Mouse (Mus musculus): ENCODE results near the gene Smarcb1. TPM values are rescaled to one million over a fixed set of nuclear protein-coding genes. Genes with fewer than 3 reads are reported as not detected.

Smarcb1 gene
- 191 and 197 TPM in 2 replicates for polyA plus RNA-seq (2015; fragmentation: Nextera tagmentation; extraction: Ambion mirVana)

DNA sequence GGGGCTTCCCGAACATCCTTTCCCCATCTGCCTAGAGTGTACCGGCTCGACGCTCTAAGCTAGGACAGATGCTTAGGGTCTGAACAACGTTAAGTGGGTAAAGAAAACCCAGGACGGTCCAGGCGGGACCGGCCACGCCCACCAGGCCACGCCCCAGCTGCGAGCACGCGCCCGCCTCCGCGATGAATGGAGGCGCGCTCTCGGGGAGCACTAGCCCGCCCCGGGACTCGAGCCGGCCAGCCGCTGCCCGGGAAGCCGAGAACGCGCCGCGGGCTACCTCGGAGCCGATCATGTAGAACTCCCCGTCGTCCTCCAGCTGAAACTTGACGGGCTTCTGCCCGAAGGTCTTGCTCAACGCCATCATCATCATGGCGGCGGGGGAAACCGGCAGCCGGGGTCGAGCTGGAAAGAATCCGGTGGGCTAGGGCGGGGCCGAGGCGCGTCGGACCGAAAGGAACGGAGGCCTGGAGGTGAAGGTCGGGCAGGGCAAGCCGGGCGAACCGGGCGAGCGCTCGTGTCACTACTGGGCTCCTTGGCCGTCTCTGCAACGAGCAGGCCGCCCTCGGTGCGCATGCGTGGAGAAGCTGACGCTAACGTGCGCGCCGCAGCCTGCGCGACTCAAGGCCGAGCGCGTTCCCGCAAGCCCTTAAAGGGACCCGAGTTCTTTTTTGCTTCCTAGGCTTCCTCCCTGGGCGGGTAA, at the start of gene Smarcb1:
TSS of gene Smarcb1 (minus strand) at position 592 of the 700 bp plus-strand sequence.
- Histone ChIP-seq H3K36me3 (ENCODE audit: control insufficient read depth, insufficient read depth, low read length) (peaks cover 10% of the 10 kb centered on the region), H3K9me3 (ENCODE audit: control insufficient read depth, low read length) (no peaks in the 10 kb centered on the region), H3K27ac (ENCODE audit: low read length) (peak within 1 kb of the TSS; percentile 96), H3K4me3 (ENCODE audit: low read length) (peak within 1 kb of the TSS; percentile 95), H3K4me1 (replicated peaks; ENCODE audit: control insufficient read depth, insufficient read depth, low read length) (peaks cover 24% of the 10 kb centered on the region), H3K4me2 (ENCODE audit: low read depth, low read length) (peak within 1 kb of the TSS; percentile 90), H3K9ac (ENCODE audit: low read length) (peak within 1 kb of the TSS; percentile 98), H3K27me3 (ENCODE audit: control insufficient read depth, insufficient read depth, low read depth, low read length) (no peaks in the 10 kb centered on the region)
- ATAC-seq (ENCODE audit: low read depth) = peak; percentile 92
- WGBS = under 1% methylated on average over 76 of the region's 76 CpGs

DNA sequence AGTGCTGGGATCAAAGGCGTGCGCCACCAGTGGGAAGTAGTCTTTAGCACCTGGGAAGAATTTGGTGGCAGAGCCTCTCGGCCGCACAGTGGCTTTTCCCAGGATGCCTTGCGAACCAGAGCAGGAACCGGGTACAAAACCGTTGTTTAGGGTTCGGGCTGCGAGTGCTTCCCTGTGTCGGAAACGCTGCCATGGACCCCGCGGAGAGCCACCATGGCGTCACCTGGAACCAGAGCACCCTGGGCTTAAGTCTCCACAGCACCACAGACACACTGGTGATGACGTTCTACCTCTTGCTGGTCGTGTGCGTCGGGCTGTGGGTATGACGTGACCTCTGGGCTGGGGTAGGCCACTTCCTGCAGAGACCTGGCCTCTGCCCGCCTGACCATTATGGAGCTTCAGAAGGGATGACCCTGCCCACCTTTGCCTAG, 33.0 kb upstream of the Smarcb1 start, which contains the start of gene Gm5134:
TSS of gene Gm5134 (plus strand) at position 134 of the 431 bp plus-strand sequence.
- peak within 1 kb of the TSS; percentile 23; the same call in 1 of the 2 replicates for H3K4me3 ChIP-seq (ENCODE audit: low read length)
- WGBS = 21% methylated on average over 20 of the region's 20 CpGs
- no peak within 1 kb of the TSS for H3K27ac ChIP-seq (ENCODE audit: low read length)
- H3K9ac ChIP-seq (ENCODE audit: low read length) = peak within 1 kb of the TSS; percentile 41; the same call in 1 of the 2 replicates
- ATAC-seq (ENCODE audit: low read depth) = no peak
- H3K36me3 ChIP-seq (ENCODE audit: control insufficient read depth, insufficient read depth, low read length) = no peaks in the 10 kb centered on the region
- peaks cover 9% of the 10 kb centered on the region; the same call in 1 of the 2 replicates for H3K4me1 ChIP-seq (replicated peaks; ENCODE audit: control insufficient read depth, insufficient read depth, low read length)
- peaks cover 9% of the 10 kb centered on the region; the same call in 1 of the 2 replicates for H3K27me3 ChIP-seq (ENCODE audit: control insufficient read depth, insufficient read depth, low read depth, low read length)
- H3K9me3 ChIP-seq (ENCODE audit: control insufficient read depth, low read length) = no peaks in the 10 kb centered on the region
- H3K4me2 ChIP-seq (ENCODE audit: low read depth, low read length) = peak within 1 kb of the TSS; percentile 42

DNA sequence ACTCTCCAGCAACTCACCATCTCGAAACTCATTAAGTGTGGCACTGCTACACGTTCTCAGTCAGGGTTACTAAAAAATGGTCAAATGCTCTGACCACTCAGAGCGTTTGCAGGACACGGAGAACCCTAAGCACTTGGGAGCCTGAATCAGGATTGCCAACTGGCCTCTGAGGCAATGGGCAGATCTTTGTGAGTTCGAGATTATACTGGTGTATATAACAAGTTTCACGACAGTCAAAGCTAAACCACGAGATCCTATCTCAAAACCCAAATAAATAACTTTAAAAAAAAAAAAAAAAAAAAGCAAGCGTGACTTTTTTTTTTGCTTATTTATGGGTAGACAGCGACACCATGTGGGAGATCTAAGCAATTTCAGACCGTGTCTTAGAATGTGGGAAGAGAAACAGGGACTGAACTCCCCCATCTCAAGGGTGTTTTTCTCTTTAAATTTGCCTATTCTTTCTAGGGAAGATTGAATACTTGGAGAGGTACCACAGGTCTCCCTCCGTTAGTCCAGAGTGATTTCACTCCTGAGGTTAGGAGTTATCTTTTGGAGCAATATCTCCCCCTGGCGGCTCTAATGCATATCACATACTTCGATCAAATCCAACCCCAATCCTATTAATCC, 30.1 kb upstream of the Smarcb1 start:
- Histone ChIP-seq H3K4me1 (replicated peaks; ENCODE audit: control insufficient read depth, insufficient read depth, low read length) (peaks cover 9% of the 10 kb centered on the region; the same call in 1 of the 2 replicates), H3K36me3 (ENCODE audit: control insufficient read depth, insufficient read depth, low read length) (no peaks in the 10 kb centered on the region), H3K9ac (ENCODE audit: low read length) (peak overlapping the region; percentile 71), H3K4me2 (ENCODE audit: low read depth, low read length) (peak overlapping the region; percentile 91), H3K4me3 (ENCODE audit: low read length) (peak overlapping the region; percentile 52), H3K27ac (ENCODE audit: low read length) (no peak overlapping the region), H3K27me3 (ENCODE audit: control insufficient read depth, insufficient read depth, low read depth, low read length) (peaks cover 9% of the 10 kb centered on the region; the same call in 1 of the 2 replicates), H3K9me3 (ENCODE audit: control insufficient read depth, low read length) (no peaks in the 10 kb centered on the region)
- 2% methylated on average over 13 of the region's 13 CpGs for WGBS
- peak; percentile 45 for ATAC-seq (ENCODE audit: low read depth)

DNA sequence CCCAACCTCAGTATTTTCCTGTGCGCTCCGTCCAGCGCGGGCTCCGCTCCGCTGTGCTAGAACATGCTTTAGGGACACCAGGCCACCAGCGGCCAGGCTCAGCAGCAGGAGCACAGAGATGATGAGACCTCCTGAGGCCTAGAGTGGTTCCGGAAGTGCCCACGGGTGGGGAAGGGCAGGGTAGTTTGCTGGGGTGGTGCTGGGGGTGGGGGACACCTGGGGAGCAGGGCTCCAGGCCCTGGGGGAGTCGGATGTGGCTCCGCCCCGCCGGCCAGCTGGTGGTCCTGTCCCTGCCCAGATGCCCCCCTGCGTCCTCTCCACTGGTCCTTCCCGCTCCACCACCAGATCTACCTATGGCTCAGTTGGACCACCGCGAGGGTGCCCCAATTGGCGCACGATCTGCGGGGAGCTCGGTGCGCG, 29.4 kb upstream of the Smarcb1 start:
- Histone ChIP-seq H3K9me3 (ENCODE audit: control insufficient read depth, low read length) (no peaks in the 10 kb centered on the region), H3K4me3 (ENCODE audit: low read length) (peak overlapping the region; percentile 52), H3K27ac (ENCODE audit: low read length) (no peak overlapping the region), H3K4me1 (replicated peaks; ENCODE audit: control insufficient read depth, insufficient read depth, low read length) (peaks cover 9% of the 10 kb centered on the region; the same call in 1 of the 2 replicates), H3K36me3 (ENCODE audit: control insufficient read depth, insufficient read depth, low read length) (no peaks in the 10 kb centered on the region), H3K27me3 (ENCODE audit: control insufficient read depth, insufficient read depth, low read depth, low read length) (peaks cover 9% of the 10 kb centered on the region; the same call in 1 of the 2 replicates), H3K9ac (ENCODE audit: low read length) (peak overlapping the region; percentile 71), H3K4me2 (ENCODE audit: low read depth, low read length) (peak overlapping the region; percentile 91)
- WGBS = 3% methylated on average over 22 of the region's 23 CpGs
- ATAC-seq (ENCODE audit: low read depth) = peak; percentile 58

DNA sequence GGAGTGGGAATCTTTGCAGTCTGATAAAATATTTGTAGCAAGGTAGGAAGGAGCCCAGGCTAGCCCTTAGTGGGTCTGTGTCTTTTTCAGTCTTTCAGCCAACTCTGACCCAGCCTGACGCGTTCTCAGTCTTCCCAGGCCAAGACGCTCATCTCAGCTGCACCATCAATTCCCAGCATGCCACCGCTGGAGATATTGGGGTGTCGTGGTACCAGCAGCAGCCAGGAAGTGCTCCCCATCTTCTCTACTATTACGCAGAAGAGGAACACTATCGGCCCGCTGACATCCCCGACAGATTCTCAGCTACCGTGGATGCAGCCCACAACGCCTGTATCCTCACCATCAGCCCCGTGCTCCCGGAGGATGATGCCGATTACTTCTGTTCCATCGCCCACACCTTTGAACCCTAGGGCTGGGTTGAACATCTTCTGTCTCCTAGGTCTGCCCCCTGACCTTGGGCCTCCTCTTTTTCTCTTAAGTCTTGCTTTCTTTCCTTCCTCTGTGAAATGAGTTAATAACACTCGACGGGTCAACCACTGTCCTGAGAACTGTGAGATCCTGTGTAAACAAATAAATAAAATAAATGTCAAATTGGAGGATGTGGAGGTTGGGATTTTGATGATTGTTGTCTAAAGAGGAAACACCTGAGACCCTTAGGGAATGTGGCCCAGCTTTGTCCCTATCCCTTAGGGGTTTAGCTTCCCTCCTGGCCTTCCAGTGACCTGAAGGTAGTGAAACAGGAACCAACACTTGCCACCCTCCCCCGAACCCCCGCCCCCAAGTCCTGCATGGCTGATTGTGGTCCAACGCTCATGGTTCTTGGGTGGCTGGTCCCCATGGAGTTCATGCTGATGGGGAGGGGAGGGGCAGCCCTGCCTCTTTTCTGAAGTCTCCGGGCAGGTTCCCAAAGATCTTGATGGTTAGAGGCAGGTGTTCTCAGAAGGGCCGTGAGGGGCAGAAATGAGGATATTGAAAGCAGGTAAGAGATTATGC, 27.9 kb upstream of the Smarcb1 start:
- ATAC-seq (ENCODE audit: low read depth) = no peak
- Histone ChIP-seq H3K4me3 (ENCODE audit: low read length) (no peak overlapping the region), H3K4me2 (ENCODE audit: low read depth, low read length) (no peak overlapping the region), H3K4me1 (replicated peaks; ENCODE audit: control insufficient read depth, insufficient read depth, low read length) (peaks cover 12% of the 10 kb centered on the region; the same call in 1 of the 2 replicates), H3K27ac (ENCODE audit: low read length) (no peak overlapping the region), H3K9me3 (ENCODE audit: control insufficient read depth, low read length) (no peaks in the 10 kb centered on the region), H3K36me3 (ENCODE audit: control insufficient read depth, insufficient read depth, low read length) (no peaks in the 10 kb centered on the region), H3K9ac (ENCODE audit: low read length) (no peak overlapping the region), H3K27me3 (ENCODE audit: control insufficient read depth, insufficient read depth, low read depth, low read length) (peaks cover 7% of the 10 kb centered on the region; the same call in 1 of the 2 replicates)
- WGBS = 74% methylated on average over 22 of the region's 22 CpGs

DNA sequence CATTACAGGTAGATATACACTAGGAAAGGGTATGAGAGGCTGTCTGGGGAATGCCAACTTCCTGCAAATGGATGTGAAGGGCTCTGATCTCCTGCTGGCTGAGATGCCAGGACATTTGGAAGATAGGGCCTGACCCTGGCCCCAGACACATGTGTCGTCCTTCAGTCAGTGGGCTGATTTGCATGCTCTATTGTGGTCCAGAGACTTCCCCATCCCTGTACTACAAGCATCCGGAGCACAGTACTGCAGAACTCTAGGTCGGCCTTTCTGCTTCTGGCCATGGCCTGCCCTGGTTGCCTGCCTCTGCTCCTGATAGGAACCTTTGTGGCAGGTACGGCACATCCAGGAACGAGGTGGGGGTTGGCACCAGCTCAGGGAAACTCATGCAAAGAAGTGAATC, 26.7 kb upstream of the Smarcb1 start:
- no peak for ATAC-seq (ENCODE audit: low read depth)
- Histone ChIP-seq H3K9ac (ENCODE audit: low read length) (no peak overlapping the region), H3K4me2 (ENCODE audit: low read depth, low read length) (no peak overlapping the region), H3K27ac (ENCODE audit: low read length) (no peak overlapping the region), H3K4me3 (ENCODE audit: low read length) (no peak overlapping the region), H3K4me1 (replicated peaks; ENCODE audit: control insufficient read depth, insufficient read depth, low read length) (peaks cover 19% of the 10 kb centered on the region; the same call in 1 of the 2 replicates), H3K9me3 (ENCODE audit: control insufficient read depth, low read length) (no peaks in the 10 kb centered on the region), H3K36me3 (ENCODE audit: control insufficient read depth, insufficient read depth, low read length) (no peaks in the 10 kb centered on the region), H3K27me3 (ENCODE audit: control insufficient read depth, insufficient read depth, low read depth, low read length) (no peaks in the 10 kb centered on the region; the same call in 1 of the 2 replicates)
- WGBS = 80% methylated on average over 5 of the region's 5 CpGs

DNA sequence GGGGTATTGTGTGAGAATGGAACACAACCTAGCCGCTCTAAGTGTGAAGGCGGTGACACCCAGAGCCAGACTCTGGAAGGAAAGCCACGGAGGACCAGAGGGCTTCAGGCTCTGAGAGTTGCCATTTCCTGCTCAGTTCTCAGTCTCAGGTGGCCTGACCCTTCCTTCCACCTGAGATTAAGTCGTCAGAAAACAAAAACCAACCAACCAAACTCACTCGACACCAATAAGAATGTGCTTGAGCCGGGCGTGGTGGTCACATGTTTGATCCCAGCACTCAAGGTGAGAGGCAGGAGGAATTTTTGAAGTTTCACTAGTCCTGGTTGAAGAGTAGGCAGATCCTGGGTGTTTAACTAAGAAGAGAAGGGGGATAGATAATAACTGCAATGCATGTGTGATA, 24.5 kb upstream of the Smarcb1 start:
- no peak overlapping the region for H3K4me3 ChIP-seq (ENCODE audit: low read length)
- H3K27me3 ChIP-seq (ENCODE audit: control insufficient read depth, insufficient read depth, low read depth, low read length) = no peaks in the 10 kb centered on the region; the same call in 1 of the 2 replicates
- 46% methylated on average over 7 of the region's 7 CpGs for WGBS
- H3K4me1 ChIP-seq (replicated peaks; ENCODE audit: control insufficient read depth, insufficient read depth, low read length) = peaks cover 18% of the 10 kb centered on the region; the same call in 1 of the 2 replicates
- H3K27ac ChIP-seq (ENCODE audit: low read length) = peak overlapping the region; percentile 36
- ATAC-seq (ENCODE audit: low read depth) = peak; percentile 27; the same call in 1 of the 2 replicates
- H3K9me3 ChIP-seq (ENCODE audit: control insufficient read depth, low read length) = no peaks in the 10 kb centered on the region
- no peaks in the 10 kb centered on the region for H3K36me3 ChIP-seq (ENCODE audit: control insufficient read depth, insufficient read depth, low read length)
- no peak overlapping the region for H3K9ac ChIP-seq (ENCODE audit: low read length)
- H3K4me2 ChIP-seq (ENCODE audit: low read depth, low read length) = no peak overlapping the region

DNA sequence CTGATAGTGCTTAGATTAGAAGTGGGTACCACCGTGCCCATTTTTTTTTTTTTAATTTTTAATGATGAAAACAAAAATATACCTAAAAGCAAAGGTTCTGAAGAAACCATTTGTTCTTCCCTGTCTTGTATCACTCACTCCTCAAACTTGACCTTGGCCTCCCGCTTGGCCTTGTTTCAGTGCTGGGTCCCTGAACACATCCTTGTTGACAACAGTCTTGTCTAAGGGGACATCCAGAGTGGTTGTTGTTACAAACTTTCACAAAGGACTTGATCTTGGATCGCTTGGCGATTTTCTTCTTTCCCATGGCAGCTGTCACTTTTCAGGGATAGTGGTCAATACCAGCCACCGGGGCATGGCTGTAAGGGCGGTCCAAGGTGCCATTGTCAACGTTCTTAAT, 23.8 kb upstream of the Smarcb1 start:
- H3K4me1 ChIP-seq (replicated peaks; ENCODE audit: control insufficient read depth, insufficient read depth, low read length) = peaks cover 13% of the 10 kb centered on the region; the same call in 1 of the 2 replicates
- H3K36me3 ChIP-seq (ENCODE audit: control insufficient read depth, insufficient read depth, low read length) = no peaks in the 10 kb centered on the region
- WGBS = 91% methylated on average over 7 of the region's 7 CpGs
- no peak for ATAC-seq (ENCODE audit: low read depth)
- H3K4me2 ChIP-seq (ENCODE audit: low read depth, low read length) = no peak overlapping the region
- H3K4me3 ChIP-seq (ENCODE audit: low read length) = no peak overlapping the region
- no peaks in the 10 kb centered on the region; the same call in 1 of the 2 replicates for H3K27me3 ChIP-seq (ENCODE audit: control insufficient read depth, insufficient read depth, low read depth, low read length)
- H3K9ac ChIP-seq (ENCODE audit: low read length) = no peak overlapping the region
- H3K9me3 ChIP-seq (ENCODE audit: control insufficient read depth, low read length) = no peaks in the 10 kb centered on the region
- H3K27ac ChIP-seq (ENCODE audit: low read length) = peak overlapping the region; percentile 36
